Mouse (Mus musculus) E14TG2a.4 (cell line): Measurements from ENCODE around the gene I830077J02Rik.

ENCODE experiments used
- CTCF ChIP-seq: conservative IDR thresholded peaks from 2 replicates; pipeline ENCODE4 v1.5.1; 2014; ENCODE audit warnings: low read length
- POU5F1 ChIP-seq: IDR thresholded peaks from 2 replicates; pipeline ENCODE4 v1.6.1; 2014; ENCODE audit warnings: low read length, borderline replicate concordance

- TF ChIP-seq CTCF (no peak), POU5F1 (no peak)
These were observed 55.1 kb downstream of the I830077J02Rik start for GRCm38 (mm10) chr3:105877252-105877803.
